Mouse (Mus musculus): Measurements from ENCODE around the gene Thbd. TPM values are rescaled to one million over a fixed set of nuclear protein-coding genes. Genes with fewer than 3 reads are reported as not detected.

The Thbd gene
- polyA plus RNA-seq, 1 experiment from 2014 or later, result 4.6 TPM

GRCm38 (mm10) chr2:148409821-148410220, 1.8 kb upstream of the Thbd start:
- H3K9me3 ChIP-seq (ENCODE audit: control insufficient read depth, low read length), result no peaks in the 10 kb centered on the region
- WGBS, result 77% methylated on average over 1 of the region's 1 CpGs
- peaks cover 31% of the 10 kb centered on the region for H3K27me3 ChIP-seq (replicated peaks; ENCODE audit: control insufficient read depth, insufficient read depth, low read length)
- ATAC-seq (replicated peaks; ENCODE audit: low FRiP score), result no peak
- H3K4me2 ChIP-seq, result no peak overlapping the region
- no peak overlapping the region for H3K27ac ChIP-seq (ENCODE audit: low read depth, low read length)
- peaks cover 5% of the 10 kb centered on the region for H3K4me1 ChIP-seq (replicated peaks; ENCODE audit: control insufficient read depth, insufficient read depth, low read length)
- DNase-seq (ENCODE audit: low spot score), result no peak
- H3K4me3 ChIP-seq (ENCODE audit: low read depth, low read length), result no peak overlapping the region
- no peaks in the 10 kb centered on the region for H3K36me3 ChIP-seq (ENCODE audit: control insufficient read depth, insufficient read depth, low read length)
- H3K9ac ChIP-seq (ENCODE audit: low read depth, low read length), result no peak overlapping the region

GRCm38 (mm10) chr2:148409141-148409540, 1.2 kb upstream of the Thbd start:
- H3K4me2 ChIP-seq, result peak overlapping the region; percentile 69
- H3K9ac ChIP-seq (ENCODE audit: low read depth, low read length), result no peak overlapping the region
- WGBS, result 16% methylated on average over 9 of the region's 9 CpGs
- ATAC-seq (replicated peaks; ENCODE audit: low FRiP score) (peak; percentile 80), DNase-seq (ENCODE audit: low spot score) (peak; percentile 50)
- H3K27ac ChIP-seq (ENCODE audit: low read depth, low read length), result no peak overlapping the region
- H3K9me3 ChIP-seq (ENCODE audit: control insufficient read depth, low read length), result no peaks in the 10 kb centered on the region
- H3K4me3 ChIP-seq (ENCODE audit: low read depth, low read length), result no peak overlapping the region
- H3K27me3 ChIP-seq (replicated peaks; ENCODE audit: control insufficient read depth, insufficient read depth, low read length), result peaks cover 31% of the 10 kb centered on the region
- peaks cover 5% of the 10 kb centered on the region for H3K4me1 ChIP-seq (replicated peaks; ENCODE audit: control insufficient read depth, insufficient read depth, low read length)
- no peaks in the 10 kb centered on the region for H3K36me3 ChIP-seq (ENCODE audit: control insufficient read depth, insufficient read depth, low read length)

- ATAC-seq (replicated peaks; ENCODE audit: low FRiP score) (peak; percentile 4; the same call in 1 of the 2 replicates), DNase-seq (ENCODE audit: low spot score) (no peak)
- H3K27me3 ChIP-seq (replicated peaks; ENCODE audit: control insufficient read depth, insufficient read depth, low read length), result peaks cover 31% of the 10 kb centered on the region
- WGBS, result 14% methylated on average over 6 of the region's 6 CpGs
- no peak overlapping the region for H3K27ac ChIP-seq (ENCODE audit: low read depth, low read length)
- H3K4me1 ChIP-seq (replicated peaks; ENCODE audit: control insufficient read depth, insufficient read depth, low read length), result peaks cover 5% of the 10 kb centered on the region
- H3K4me3 ChIP-seq (ENCODE audit: low read depth, low read length), result no peak overlapping the region
- H3K9me3 ChIP-seq (ENCODE audit: control insufficient read depth, low read length), result no peaks in the 10 kb centered on the region
- no peak overlapping the region for H3K9ac ChIP-seq (ENCODE audit: low read depth, low read length)
- no peaks in the 10 kb centered on the region for H3K36me3 ChIP-seq (ENCODE audit: control insufficient read depth, insufficient read depth, low read length)
- H3K4me2 ChIP-seq, result peak overlapping the region; percentile 69
Measured at GRCm38 (mm10) chr2:148408761-148409120, 753 bp upstream of the Thbd start.

GRCm38 (mm10) chr2:148406971-148407869, 768 bp downstream of the Thbd start:
- Histone ChIP-seq H3K4me2 (peak overlapping the region; percentile 69), H3K27me3 (replicated peaks; ENCODE audit: control insufficient read depth, insufficient read depth, low read length) (peaks cover 31% of the 10 kb centered on the region), H3K4me1 (replicated peaks; ENCODE audit: control insufficient read depth, insufficient read depth, low read length) (peaks cover 5% of the 10 kb centered on the region), H3K4me3 (ENCODE audit: low read depth, low read length) (peak overlapping the region; percentile 44), H3K36me3 (ENCODE audit: control insufficient read depth, insufficient read depth, low read length) (no peaks in the 10 kb centered on the region), H3K27ac (ENCODE audit: low read depth, low read length) (no peak overlapping the region), H3K9me3 (ENCODE audit: control insufficient read depth, low read length) (no peaks in the 10 kb centered on the region), H3K9ac (ENCODE audit: low read depth, low read length) (peak overlapping the region; percentile 40; the same call in 1 of the 2 replicates)
- ATAC-seq (replicated peaks; ENCODE audit: low FRiP score) (peak; percentile 33), DNase-seq (ENCODE audit: low spot score) (peak; percentile 65)
- 4% methylated on average over 55 of the region's 55 CpGs for WGBS

- H3K4me1 ChIP-seq (replicated peaks; ENCODE audit: control insufficient read depth, insufficient read depth, low read length), result peaks cover 5% of the 10 kb centered on the region
- 20% methylated on average over 34 of the region's 34 CpGs for WGBS
- H3K27ac ChIP-seq (ENCODE audit: low read depth, low read length), result no peak overlapping the region
- no peaks in the 10 kb centered on the region for H3K36me3 ChIP-seq (ENCODE audit: control insufficient read depth, insufficient read depth, low read length)
- DNase-seq (ENCODE audit: low spot score) (peak; percentile 43), ATAC-seq (replicated peaks; ENCODE audit: low FRiP score) (no peak)
- no peak overlapping the region for H3K9ac ChIP-seq (ENCODE audit: low read depth, low read length)
- H3K4me2 ChIP-seq, result peak overlapping the region; percentile 69
- peaks cover 31% of the 10 kb centered on the region for H3K27me3 ChIP-seq (replicated peaks; ENCODE audit: control insufficient read depth, insufficient read depth, low read length)
- peak overlapping the region; percentile 44 for H3K4me3 ChIP-seq (ENCODE audit: low read depth, low read length)
- H3K9me3 ChIP-seq (ENCODE audit: control insufficient read depth, low read length), result no peaks in the 10 kb centered on the region
Measured at GRCm38 (mm10) chr2:148406160-148406970, 1.6 kb downstream of the Thbd start.

GRCm38 (mm10) chr2:148404906-148405305, 3.1 kb downstream of the Thbd start:
- H3K36me3 ChIP-seq (ENCODE audit: control insufficient read depth, insufficient read depth, low read length), result no peaks in the 10 kb centered on the region
- no peak overlapping the region for H3K4me3 ChIP-seq (ENCODE audit: low read depth, low read length)
- peaks cover 31% of the 10 kb centered on the region for H3K27me3 ChIP-seq (replicated peaks; ENCODE audit: control insufficient read depth, insufficient read depth, low read length)
- H3K4me1 ChIP-seq (replicated peaks; ENCODE audit: control insufficient read depth, insufficient read depth, low read length), result peaks cover 5% of the 10 kb centered on the region
- ATAC-seq (replicated peaks; ENCODE audit: low FRiP score), result no peak
- no peak overlapping the region for H3K9ac ChIP-seq (ENCODE audit: low read depth, low read length)
- no peak overlapping the region for H3K27ac ChIP-seq (ENCODE audit: low read depth, low read length)
- no peaks in the 10 kb centered on the region for H3K9me3 ChIP-seq (ENCODE audit: control insufficient read depth, low read length)
- WGBS, result 64% methylated on average over 5 of the region's 5 CpGs
- no peak for DNase-seq (ENCODE audit: low spot score)
- peak overlapping the region; percentile 16; the same call in 1 of the 2 replicates for H3K4me2 ChIP-seq

- H3K9ac ChIP-seq (ENCODE audit: low read depth, low read length), result no peak overlapping the region
- H3K4me1 ChIP-seq (replicated peaks; ENCODE audit: control insufficient read depth, insufficient read depth, low read length), result no peaks in the 10 kb centered on the region; the same call in 1 of the 2 replicates
- ATAC-seq (replicated peaks; ENCODE audit: low FRiP score), result no peak
- H3K9me3 ChIP-seq (ENCODE audit: control insufficient read depth, low read length), result no peaks in the 10 kb centered on the region
- DNase-seq (ENCODE audit: low spot score), result no peak
- no peak overlapping the region for H3K27ac ChIP-seq (ENCODE audit: low read depth, low read length)
- 75% methylated on average over 1 of the region's 1 CpGs for WGBS
- no peak overlapping the region for H3K4me2 ChIP-seq
- peaks cover 24% of the 10 kb centered on the region for H3K27me3 ChIP-seq (replicated peaks; ENCODE audit: control insufficient read depth, insufficient read depth, low read length)
- no peak overlapping the region for H3K4me3 ChIP-seq (ENCODE audit: low read depth, low read length)
- H3K36me3 ChIP-seq (ENCODE audit: control insufficient read depth, insufficient read depth, low read length), result no peaks in the 10 kb centered on the region
Measured at GRCm38 (mm10) chr2:148402227-148402626, 5.8 kb downstream of the Thbd start.

GRCm38 (mm10) chr2:148398901-148399685, 8.9 kb downstream of the Thbd start:
- WGBS, result 77% methylated on average over 5 of the region's 5 CpGs
- Histone ChIP-seq H3K4me2 (no peak overlapping the region), H3K9ac (ENCODE audit: low read depth, low read length) (no peak overlapping the region), H3K4me1 (replicated peaks; ENCODE audit: control insufficient read depth, insufficient read depth, low read length) (no peaks in the 10 kb centered on the region), H3K27me3 (replicated peaks; ENCODE audit: control insufficient read depth, insufficient read depth, low read length) (peaks cover 31% of the 10 kb centered on the region), H3K9me3 (ENCODE audit: control insufficient read depth, low read length) (no peaks in the 10 kb centered on the region), H3K27ac (ENCODE audit: low read depth, low read length) (no peak overlapping the region), H3K4me3 (ENCODE audit: low read depth, low read length) (no peak overlapping the region), H3K36me3 (ENCODE audit: control insufficient read depth, insufficient read depth, low read length) (no peaks in the 10 kb centered on the region)
- no peak for DNase-seq (ENCODE audit: low spot score)
- no peak for ATAC-seq (replicated peaks; ENCODE audit: low FRiP score)
